Mouse (Mus musculus): ENCODE measurements at regions not wholly inside any gene's neighbourhood (a gene's known extent, or its start where the extent isn't known, plus 50 kb on each side); places are given as distances from the start of the nearest gene placed in this dataset.

- no peak for DNase-seq (ENCODE audit: low spot score in 2 of 2)
These were observed 76.0 kb upstream of the Nhs start for GRCm38 (mm10) chrX:162235552-162235951.

GRCm38 (mm10) chrX:162210848-162211247 lies 51.3 kb upstream of the Nhs start:
- DNase-seq (ENCODE audit: low spot score in 2 of 2): no peak
